Mouse (Mus musculus) hindbrain, embryonic 14.5 days (tissue): ENCODE results near the gene Gm12248. TPM values are rescaled to one million over a fixed set of nuclear protein-coding genes. Genes with fewer than 3 reads are reported as not detected.

Experiments used
- ATAC-seq: fragments of 200-750 bp; cut with Nextera tagmentation; 2 replicates; pipeline ENCODE4 v1.8.0; 2017; ENCODE audit warnings: moderate number of reproducible peaks, mild to moderate bottlenecking, moderate TSS enrichment, moderate library complexity; ENCODE audit not compliant: low FRiP score
- DNase-seq: peaks from one replicate; pipeline ENCODE4 v3.0.0-alpha.2; 2015; ENCODE audit warnings: low spot score
- H3K27ac ChIP-seq: fragments of 300-500 bp; sonication (generic); 2 replicates; pipeline ENCODE4 v1.5.1; 2014; ENCODE audit warnings: mild to moderate bottlenecking, moderate library complexity
- H3K27me3 ChIP-seq: fragments of 300-500 bp; sonication (generic); 2 replicates; pipeline ENCODE4 v1.6.1; 2014; ENCODE audit warnings: mild to moderate bottlenecking, low read length, mixed read lengths; ENCODE audit not compliant: control insufficient read depth, insufficient read depth
- H3K36me3 ChIP-seq: fragments of 300-500 bp; sonication (generic); replicated peaks from 2 replicates; pipeline ENCODE4 v1.6.1; 2014; ENCODE audit not compliant: control insufficient read depth, insufficient read depth
- H3K4me1 ChIP-seq: fragments of 300-500 bp; sonication (generic); replicated peaks from 2 replicates; pipeline ENCODE4 v1.6.1; 2014; ENCODE audit warnings: antibody characterized with exemption, low read length, mixed read lengths; ENCODE audit not compliant: control insufficient read depth, insufficient read depth
- H3K4me2 ChIP-seq: fragments of 300-500 bp; sonication (generic); replicated peaks from 2 replicates; pipeline ENCODE4 v1.6.1; 2014; ENCODE audit warnings: mild to moderate bottlenecking, moderate library complexity
- H3K4me3 ChIP-seq: fragments of 300-500 bp; sonication (generic); replicated peaks from 2 replicates; pipeline ENCODE4 v1.5.1; 2014; ENCODE audit warnings: mild to moderate bottlenecking, low read length
- H3K9ac ChIP-seq: fragments of 300-500 bp; sonication (generic); 2 replicates; pipeline ENCODE4 v1.6.1; 2014
- H3K9me3 ChIP-seq: fragments of 300-500 bp; sonication (generic); 2 replicates; pipeline ENCODE4 v1.6.1; 2016; ENCODE audit warnings: low read length; ENCODE audit not compliant: control insufficient read depth
- whole genome bisulfite sequencing: fragments of 180-500 bp; shearing (Covaris S2); extraction: QIAGEN DNeasy Blood & Tissue Kit; methylation state at CpG from one replicate; pipeline ENCODE4 v1.1.7; 2014; 5-methylcytosine and 5-hydroxymethylcytosine counted together
- polyA plus RNA-seq: library from polyadenylated mRNA; unstranded; fragments of >200 nt; fragmentation: Nextera tagmentation; extraction: Ambion mirVana; gene quantifications from 2 replicates; pipeline ENCODE4 v1.2.1, GENCODE M21; 2014

Gene Gm12248
- polyA plus RNA-seq, 1 experiment from 2014 or later, result not detected

- Histone ChIP-seq H3K9me3 (no peaks in the 10 kb centered on the region), H3K36me3 (no peaks in the 10 kb centered on the region), H3K4me1 (0 out of 2 replicates have a peak, but pooled peaks cover 3% of the 10 kb centered on the region), H3K4me3 (no peak overlapping the region), H3K27me3 (no peaks in the 10 kb centered on the region), H3K27ac (no peak overlapping the region), H3K9ac (no peak overlapping the region), H3K4me2 (no peak overlapping the region)
- DNase-seq (no peak), ATAC-seq (no peak)
- 92% methylated on average over 2 of the region's 2 CpGs for WGBS
Measured at GRCm38 (mm10) chr11:58029869-58030268, 63.1 kb downstream of the Gm12248 start.

DNA sequence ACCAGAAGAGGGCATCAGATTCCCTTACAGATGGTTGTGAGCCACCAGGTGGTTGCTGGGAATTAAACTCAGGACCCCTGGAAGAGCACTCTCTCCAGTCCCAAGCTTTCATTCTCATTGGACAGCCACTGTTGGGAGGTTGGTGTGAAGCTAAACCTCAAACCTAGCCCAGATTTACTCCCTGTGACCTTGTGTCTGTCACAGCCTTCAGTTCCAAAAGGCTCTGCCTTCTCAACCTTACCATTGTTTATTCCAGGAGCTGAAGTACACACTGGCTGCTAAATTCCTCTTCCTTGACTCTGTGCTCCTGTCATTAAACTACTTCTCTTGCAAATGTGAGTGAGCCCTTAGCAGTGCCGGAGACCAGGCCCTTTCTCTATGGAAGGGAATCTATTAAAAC lies 64.0 kb downstream of the Gm12248 start:
- no peaks in the 10 kb centered on the region for H3K9me3 ChIP-seq
- DNase-seq (no peak), ATAC-seq (no peak)
- no peak overlapping the region for H3K4me2 ChIP-seq
- no peaks in the 10 kb centered on the region for H3K4me1 ChIP-seq
- no peaks in the 10 kb centered on the region for H3K36me3 ChIP-seq
- WGBS, result 100% methylated on average over 1 of the region's 1 CpGs
- no peak overlapping the region for H3K27ac ChIP-seq
- no peaks in the 10 kb centered on the region for H3K27me3 ChIP-seq
- H3K4me3 ChIP-seq, result no peak overlapping the region
- no peak overlapping the region for H3K9ac ChIP-seq

DNA sequence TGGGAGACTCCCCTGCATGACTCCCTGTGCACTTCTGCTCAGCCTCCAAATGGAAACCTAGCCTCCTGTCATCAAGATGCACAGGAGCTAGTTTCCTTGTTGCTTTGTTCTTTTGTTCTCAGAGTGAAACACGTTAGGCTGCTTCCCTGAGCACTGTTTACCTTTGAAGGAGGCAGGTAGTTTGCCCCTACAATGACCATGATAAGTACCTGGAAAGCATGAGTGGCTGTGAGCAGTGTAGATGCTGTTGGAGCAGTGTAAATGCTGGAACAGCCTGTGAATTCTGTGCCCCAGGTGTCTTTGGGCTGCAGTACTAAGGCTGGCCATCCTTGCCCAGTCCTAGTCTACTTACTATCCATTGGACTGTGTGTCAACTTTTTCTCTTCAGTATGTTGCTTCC lies 66.1 kb downstream of the Gm12248 start:
- Histone ChIP-seq H3K9me3 (no peaks in the 10 kb centered on the region), H3K9ac (no peak overlapping the region), H3K4me2 (no peak overlapping the region), H3K4me1 (no peaks in the 10 kb centered on the region), H3K4me3 (no peak overlapping the region), H3K36me3 (no peaks in the 10 kb centered on the region), H3K27me3 (no peaks in the 10 kb centered on the region), H3K27ac (no peak overlapping the region)
- ATAC-seq, result no peak
- WGBS, result 70% methylated on average over 1 of the region's 1 CpGs
- DNase-seq, result no peak

GRCm38 (mm10) chr11:58026337-58026736 lies 66.6 kb downstream of the Gm12248 start:
- Histone ChIP-seq H3K4me2 (no peak overlapping the region), H3K9ac (no peak overlapping the region), H3K27ac (no peak overlapping the region), H3K4me3 (no peak overlapping the region), H3K27me3 (no peaks in the 10 kb centered on the region), H3K4me1 (no peaks in the 10 kb centered on the region), H3K9me3 (no peaks in the 10 kb centered on the region), H3K36me3 (no peaks in the 10 kb centered on the region)
- DNase-seq (no peak), ATAC-seq (no peak)
- 68% methylated on average over 3 of the region's 3 CpGs for WGBS

DNA sequence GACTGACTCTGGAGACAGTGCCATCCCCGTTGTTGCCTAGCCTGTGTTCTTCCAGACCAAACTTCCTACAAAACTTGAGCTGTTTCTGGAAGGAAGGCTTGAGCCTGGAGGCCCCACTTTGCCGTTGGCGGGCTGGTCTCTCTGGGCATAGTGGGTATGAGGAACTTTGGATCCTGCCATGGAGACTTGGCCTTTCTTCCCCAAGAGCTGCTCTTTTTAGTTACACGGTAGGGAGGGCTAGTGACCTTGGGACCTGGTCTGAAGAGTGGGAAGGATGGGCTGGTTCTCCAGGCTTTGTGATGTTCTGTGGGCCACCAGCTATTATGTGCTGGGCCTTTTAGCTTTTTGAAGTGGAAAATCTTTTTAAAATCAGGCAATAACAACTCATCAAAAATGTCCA lies 67.1 kb downstream of the Gm12248 start:
- WGBS, result 84% methylated on average over 4 of the region's 4 CpGs
- H3K27ac ChIP-seq, result no peak overlapping the region
- DNase-seq (no peak), ATAC-seq (no peak)
- H3K36me3 ChIP-seq, result no peaks in the 10 kb centered on the region
- H3K9me3 ChIP-seq, result no peaks in the 10 kb centered on the region
- peaks cover 2% of the 10 kb centered on the region; the same call in 1 of the 2 replicates for H3K4me1 ChIP-seq
- H3K4me3 ChIP-seq, result no peak overlapping the region
- no peak overlapping the region for H3K9ac ChIP-seq
- H3K27me3 ChIP-seq, result no peaks in the 10 kb centered on the region
- H3K4me2 ChIP-seq, result no peak overlapping the region

DNA sequence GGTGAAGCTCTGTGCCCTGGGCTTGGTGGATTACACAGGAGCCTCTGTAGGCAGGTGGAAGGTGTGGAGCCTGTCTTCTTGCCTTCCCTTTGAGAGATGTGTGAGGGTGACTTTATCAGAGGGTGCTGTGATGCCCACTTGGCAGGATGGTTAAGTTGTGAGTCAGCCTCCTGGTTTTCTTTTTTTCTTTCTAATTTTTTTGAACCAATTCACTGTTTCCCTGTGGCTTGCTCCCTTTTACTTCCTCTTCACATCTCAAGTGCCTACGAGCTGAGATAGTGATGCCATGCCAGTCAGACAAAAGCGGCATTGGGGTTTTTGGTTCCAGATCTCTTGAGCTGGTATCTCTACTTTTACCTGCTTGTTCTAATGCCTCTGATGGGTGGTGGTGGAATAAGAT lies 68.3 kb downstream of the Gm12248 start:
- no peak overlapping the region for H3K4me3 ChIP-seq
- 96% methylated on average over 2 of the region's 2 CpGs for WGBS
- ATAC-seq (no peak), DNase-seq (no peak)
- no peak overlapping the region for H3K27ac ChIP-seq
- no peak overlapping the region for H3K4me2 ChIP-seq
- no peak overlapping the region for H3K9ac ChIP-seq
- H3K36me3 ChIP-seq, result no peaks in the 10 kb centered on the region
- peaks cover 6% of the 10 kb centered on the region; the same call in 1 of the 2 replicates for H3K4me1 ChIP-seq
- H3K9me3 ChIP-seq, result no peaks in the 10 kb centered on the region
- H3K27me3 ChIP-seq, result no peaks in the 10 kb centered on the region

DNA sequence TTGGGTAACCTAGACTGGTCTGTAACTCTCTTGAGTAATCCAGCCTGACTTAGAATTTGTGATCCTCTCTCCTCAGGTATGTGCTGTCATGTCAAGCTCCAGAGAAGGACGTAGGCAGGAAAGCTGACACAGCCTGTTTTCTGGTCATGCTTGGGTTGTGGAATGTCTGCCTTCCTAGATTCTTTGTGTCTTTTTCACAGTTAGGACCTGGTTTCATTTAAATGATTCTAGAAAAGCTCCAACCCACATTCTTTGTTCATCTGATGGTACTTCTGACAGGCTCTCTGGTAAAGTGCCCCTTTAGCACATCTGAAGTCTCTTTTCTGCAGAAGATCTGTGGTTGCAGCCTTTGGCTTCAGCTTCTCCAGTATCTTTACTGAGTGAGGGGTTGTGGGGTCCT lies 68.7 kb downstream of the Gm12248 start:
- peaks cover 6% of the 10 kb centered on the region; the same call in 1 of the 2 replicates for H3K4me1 ChIP-seq
- 83% methylated on average over 1 of the region's 1 CpGs for WGBS
- DNase-seq (no peak), ATAC-seq (no peak)
- no peaks in the 10 kb centered on the region for H3K9me3 ChIP-seq
- H3K27me3 ChIP-seq, result no peaks in the 10 kb centered on the region
- H3K4me2 ChIP-seq, result no peak overlapping the region
- no peak overlapping the region for H3K27ac ChIP-seq
- no peak overlapping the region for H3K4me3 ChIP-seq
- no peaks in the 10 kb centered on the region for H3K36me3 ChIP-seq
- H3K9ac ChIP-seq, result no peak overlapping the region

GRCm38 (mm10) chr11:58021618-58022017 lies 71.3 kb downstream of the Gm12248 start:
- H3K4me2 ChIP-seq, result no peak overlapping the region
- 54% methylated on average over 2 of the region's 2 CpGs for WGBS
- DNase-seq, result no peak

GRCm38 (mm10) chr11:58021095-58021494 lies 71.8 kb downstream of the Gm12248 start:
- no peak overlapping the region for H3K4me3 ChIP-seq
- H3K4me1 ChIP-seq, result peaks cover 13% of the 10 kb centered on the region
- H3K27me3 ChIP-seq, result no peaks in the 10 kb centered on the region
- H3K9me3 ChIP-seq, result no peaks in the 10 kb centered on the region
- ATAC-seq (no peak), DNase-seq (no peak)
- no peaks in the 10 kb centered on the region for H3K36me3 ChIP-seq
- no peak overlapping the region for H3K27ac ChIP-seq
- H3K4me2 ChIP-seq, result no peak overlapping the region
- H3K9ac ChIP-seq, result no peak overlapping the region
- 70% methylated on average over 1 of the region's 1 CpGs for WGBS

More at GRCm38 (mm10) chr11:58021618-58022017, 71.3 kb downstream of the Gm12248 start:
- Histone ChIP-seq H3K9ac (no peak overlapping the region), H3K27ac (no peak overlapping the region), H3K4me3 (no peak overlapping the region), H3K27me3 (no peaks in the 10 kb centered on the region), H3K9me3 (no peaks in the 10 kb centered on the region), H3K4me1 (peaks cover 12% of the 10 kb centered on the region), H3K36me3 (no peaks in the 10 kb centered on the region)
- no peak for ATAC-seq

GRCm38 (mm10) chr11:58018701-58019100 lies 74.2 kb downstream of the Gm12248 start:
- H3K4me2 ChIP-seq, result no peak overlapping the region
- no peaks in the 10 kb centered on the region for H3K9me3 ChIP-seq
- WGBS, result 97% methylated on average over 4 of the region's 4 CpGs
- H3K9ac ChIP-seq, result no peak overlapping the region
- no peaks in the 10 kb centered on the region for H3K27me3 ChIP-seq
- H3K4me3 ChIP-seq, result no peak overlapping the region
- H3K4me1 ChIP-seq, result peaks cover 18% of the 10 kb centered on the region
- DNase-seq, result no peak
- H3K36me3 ChIP-seq, result no peaks in the 10 kb centered on the region
- no peak for ATAC-seq
- H3K27ac ChIP-seq, result no peak overlapping the region
